Mouse (Mus musculus) lung, adult 2 months (tissue): ENCODE results near the gene Sec63. TPM values are rescaled to one million over a fixed set of nuclear protein-coding genes. Genes with fewer than 3 reads are reported as not detected.

Experiments used
- DNase-seq: peaks from one replicate; pipeline ENCODE4 v3.0.0; 2022
- H3K4me1 ChIP-seq: fragments of 200-500 bp; 2 replicates; pipeline ENCODE4 v1.6.1; 2011; ENCODE audit warnings: low read length; ENCODE audit not compliant: control insufficient read depth, insufficient read depth
- H3K4me3 ChIP-seq: fragments of 200-500 bp; replicated peaks from 2 replicates; pipeline ENCODE3; 2011; ENCODE audit warnings: low read depth, mild to moderate bottlenecking, control low read depth, low read length; ENCODE audit errors: extremely low read depth
- CTCF ChIP-seq: fragments of 200-500 bp; IDR thresholded peaks from 2 replicates; pipeline ENCODE4 v1.5.1; 2011; ENCODE audit warnings: mild to moderate bottlenecking, low read length, control low read depth; ENCODE audit not compliant: insufficient read depth
- POLR2A ChIP-seq: fragments of 200-500 bp; IDR thresholded peaks from 2 replicates; pipeline ENCODE4 v1.6.1; 2011; ENCODE audit warnings: low read depth, mild to moderate bottlenecking, control low read depth, low read length, borderline replicate concordance; ENCODE audit errors: extremely low read depth
- WGBS: fragments of 180-500 bp; shearing (Covaris S2); methylation state at CpG from one replicate; pipeline ENCODE4 v1.1.7; 2018; 5-methylcytosine and 5-hydroxymethylcytosine counted together
- polyA plus RNA-seq: library from polyadenylated mRNA; depleted of rRNA; stranded (reverse); fragments of >200 nt; gene quantifications from 2 replicates; pipeline ENCODE4 v1.2.3, GENCODE M21; 2012

Gene Sec63
- polyA plus RNA-seq, 1 experiment, result 16.4 TPM

DNA sequence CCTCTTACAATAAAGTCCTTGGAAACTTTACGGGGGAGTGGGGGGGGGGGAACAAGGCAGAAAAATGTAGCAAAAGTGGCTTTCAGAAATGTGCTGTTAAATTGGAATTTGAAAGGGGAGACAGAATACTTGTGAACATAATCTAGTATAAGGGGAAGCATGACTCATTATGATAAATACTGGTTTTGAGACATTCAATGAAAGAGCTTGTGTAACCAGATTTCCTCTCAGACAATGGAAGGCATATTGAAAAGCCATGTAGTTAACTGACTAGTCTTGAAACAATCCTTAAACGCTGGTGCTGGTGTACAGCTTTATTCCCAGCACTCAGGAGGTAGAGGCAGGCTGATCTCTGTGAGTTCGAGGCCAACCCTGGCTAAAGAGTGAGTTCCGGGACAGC, 1.6 kb upstream of the Sec63 start:
- H3K4me1 ChIP-seq, result peaks cover 2% of the 10 kb centered on the region; the same call in 1 of the 2 replicates
- TF ChIP-seq POLR2A (no peak), CTCF (no peak)
- no peak overlapping the region for H3K4me3 ChIP-seq
- 71% methylated on average over 4 of the region's 4 CpGs for WGBS
- no peak for DNase-seq

DNA sequence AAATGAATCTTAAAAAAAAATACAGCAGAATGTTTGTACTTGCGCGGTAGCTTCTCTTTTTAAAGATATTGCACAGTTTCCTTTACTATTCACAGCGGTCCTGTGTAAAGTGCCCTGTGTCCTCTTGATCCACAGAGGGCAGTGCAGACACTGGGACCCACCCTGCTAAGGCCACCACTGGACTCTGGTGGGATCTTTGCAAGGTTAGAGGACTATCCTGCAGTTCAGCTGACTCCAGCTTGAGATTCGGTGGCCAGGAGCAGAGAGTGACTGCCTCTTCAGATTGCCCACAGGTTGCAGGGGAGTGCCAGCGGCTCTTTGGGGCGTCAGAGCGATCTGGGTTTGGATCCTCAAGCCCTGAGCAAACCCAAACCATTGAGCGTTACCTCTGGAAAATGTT, 967 bp upstream of the Sec63 start:
- Histone ChIP-seq H3K4me3 (no peak overlapping the region), H3K4me1 (peaks cover 2% of the 10 kb centered on the region; the same call in 1 of the 2 replicates)
- TF ChIP-seq POLR2A (no peak), CTCF (peak; percentile 38)
- 56% methylated on average over 8 of the region's 8 CpGs for WGBS
- DNase-seq, result no peak

DNA sequence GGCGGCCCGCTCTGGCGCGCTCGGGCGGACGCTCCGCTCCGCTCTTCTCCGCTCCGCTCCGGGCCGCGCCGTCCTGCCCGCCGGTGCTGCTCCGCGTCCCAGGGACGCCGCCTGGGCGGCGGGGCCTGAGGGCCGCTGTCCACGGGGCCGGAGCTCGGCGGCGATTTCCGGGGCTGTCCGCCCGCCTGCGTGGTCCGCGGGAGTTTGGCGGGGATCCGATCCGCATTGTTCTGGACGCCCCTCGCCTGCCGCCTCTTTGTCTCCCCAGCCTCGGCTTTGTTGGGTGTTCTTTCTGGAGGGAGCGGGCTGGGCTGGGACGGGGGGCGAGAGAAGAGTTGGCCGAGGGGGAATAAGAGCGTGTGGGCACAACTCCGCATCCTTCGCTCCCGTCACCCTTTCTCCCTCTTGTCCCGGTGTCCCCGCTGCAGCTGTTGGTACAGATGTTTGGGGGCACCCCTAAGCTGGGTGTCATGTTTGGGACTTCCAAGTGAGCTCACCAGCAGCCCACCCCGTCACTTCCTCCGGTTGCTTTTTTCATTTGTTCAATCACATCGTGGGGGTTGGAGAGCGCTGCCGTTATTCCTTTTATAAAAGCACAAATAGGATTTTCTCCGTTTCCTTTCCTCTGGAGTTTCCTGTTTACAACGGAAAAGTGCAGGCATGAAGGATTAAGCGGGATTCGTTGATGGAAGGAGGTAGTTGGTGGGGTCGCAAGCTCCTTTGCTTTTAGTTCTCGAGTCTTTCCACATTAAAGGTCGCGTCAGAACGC, 789 bp downstream of the Sec63 start:
- DNase-seq, result no peak
- peaks cover 2% of the 10 kb centered on the region; the same call in 1 of the 2 replicates for H3K4me1 ChIP-seq
- H3K4me3 ChIP-seq, result peak overlapping the region; percentile 94
- no peak for TF ChIP-seq POLR2A
- TF ChIP-seq CTCF, result no peak
- under 1% methylated on average over 66 of the region's 66 CpGs for WGBS

DNA sequence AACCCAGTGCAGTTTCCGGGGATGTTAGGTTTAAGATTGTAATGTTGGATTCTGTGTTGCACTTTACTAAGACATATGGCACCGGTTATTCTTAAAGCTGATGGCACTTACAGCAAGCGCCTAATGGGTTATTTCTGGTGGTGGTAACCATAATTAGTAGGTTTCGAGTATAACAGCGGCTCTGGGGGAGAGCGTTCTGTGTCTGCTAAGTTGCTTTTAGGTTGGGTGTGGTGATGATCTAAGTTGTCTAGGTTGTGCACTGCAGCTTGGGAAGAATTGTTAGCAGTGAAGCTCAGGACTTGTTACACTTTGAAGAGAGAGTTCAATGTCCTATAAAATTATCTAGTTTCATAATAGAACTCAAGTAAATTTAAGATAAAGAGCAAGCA, 1.4 kb downstream of the Sec63 start:
- Histone ChIP-seq H3K4me3 (peak overlapping the region; percentile 94), H3K4me1 (peaks cover 2% of the 10 kb centered on the region; the same call in 1 of the 2 replicates)
- under 1% methylated on average over 6 of the region's 6 CpGs for WGBS
- DNase-seq, result no peak
- no peak for TF ChIP-seq POLR2A
- TF ChIP-seq CTCF, result no peak

DNA sequence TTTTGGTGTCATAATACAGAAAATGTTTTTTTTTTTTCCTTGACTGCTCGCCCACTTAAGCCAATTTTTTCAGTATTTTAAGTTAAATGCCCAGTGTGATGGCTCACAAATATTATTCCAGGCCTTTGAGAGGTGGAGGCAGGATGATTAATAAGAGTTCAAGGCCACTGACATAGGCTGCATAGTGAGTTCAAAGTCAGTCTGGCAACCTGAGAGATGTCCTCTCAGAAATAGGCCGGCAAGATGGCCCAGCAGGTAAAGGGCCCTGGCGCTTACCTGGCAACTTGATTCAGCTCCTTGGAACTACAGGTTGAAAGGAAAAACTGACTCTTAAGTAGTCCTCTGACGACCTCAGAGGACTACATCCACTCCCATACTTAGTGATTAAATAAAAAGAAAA, 1.9 kb downstream of the Sec63 start:
- WGBS, result 37% methylated on average over 4 of the region's 4 CpGs

DNA sequence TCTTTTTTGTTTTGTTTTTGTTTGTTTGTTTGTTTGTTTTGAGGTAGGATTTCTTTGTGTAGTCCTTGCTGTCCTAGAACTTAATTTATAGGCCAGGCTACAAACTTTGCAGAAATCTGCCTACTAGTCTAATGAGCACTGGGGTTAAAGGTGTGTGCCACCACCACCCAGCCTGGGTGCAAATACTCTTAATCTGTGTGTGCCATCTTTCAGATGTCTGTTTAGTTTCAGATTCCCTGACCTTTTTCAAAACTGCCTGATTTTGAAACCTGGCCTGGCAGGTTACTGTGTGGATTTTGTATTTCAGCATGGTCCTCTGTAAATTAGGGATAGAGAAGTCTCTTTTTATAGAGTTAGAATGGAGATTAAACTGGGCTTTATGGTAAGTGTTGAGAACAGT, 4.0 kb downstream of the Sec63 start:
- Histone ChIP-seq H3K4me3 (no peak overlapping the region), H3K4me1 (peaks cover 2% of the 10 kb centered on the region)
- no peak for DNase-seq
- TF ChIP-seq CTCF (no peak), POLR2A (no peak)

More for the DNA sequence above, 1.9 kb downstream of the Sec63 start:
- DNase-seq, result no peak
- TF ChIP-seq CTCF (no peak), POLR2A (no peak)
- H3K4me3 ChIP-seq, result no peak overlapping the region
- peaks cover 2% of the 10 kb centered on the region; the same call in 1 of the 2 replicates for H3K4me1 ChIP-seq

DNA sequence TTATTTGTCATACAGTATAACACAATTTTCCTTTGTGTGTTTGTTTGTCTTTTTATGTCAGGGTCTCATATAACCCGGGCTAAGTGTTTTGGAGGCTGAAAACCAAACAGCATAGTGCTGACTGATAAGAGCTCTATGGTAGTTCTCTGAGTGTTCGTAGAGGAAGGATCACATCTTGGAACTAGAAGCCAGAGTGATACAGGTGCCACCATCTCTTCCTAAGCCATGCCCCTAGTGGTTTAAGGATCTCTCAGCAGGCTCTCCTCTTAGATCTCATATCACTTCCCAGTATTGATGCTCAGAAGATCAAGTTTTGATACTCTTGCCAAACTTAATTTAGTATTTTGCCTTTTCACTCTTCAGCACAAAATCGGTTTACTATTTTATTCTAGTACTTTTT, 14.2 kb downstream of the Sec63 start:
- no peak for TF ChIP-seq CTCF
- no peak for DNase-seq
- WGBS, result 64% methylated on average over 3 of the region's 3 CpGs
- Histone ChIP-seq H3K4me3 (no peak overlapping the region), H3K4me1 (no peaks in the 10 kb centered on the region; the same call in 1 of the 2 replicates)

DNA sequence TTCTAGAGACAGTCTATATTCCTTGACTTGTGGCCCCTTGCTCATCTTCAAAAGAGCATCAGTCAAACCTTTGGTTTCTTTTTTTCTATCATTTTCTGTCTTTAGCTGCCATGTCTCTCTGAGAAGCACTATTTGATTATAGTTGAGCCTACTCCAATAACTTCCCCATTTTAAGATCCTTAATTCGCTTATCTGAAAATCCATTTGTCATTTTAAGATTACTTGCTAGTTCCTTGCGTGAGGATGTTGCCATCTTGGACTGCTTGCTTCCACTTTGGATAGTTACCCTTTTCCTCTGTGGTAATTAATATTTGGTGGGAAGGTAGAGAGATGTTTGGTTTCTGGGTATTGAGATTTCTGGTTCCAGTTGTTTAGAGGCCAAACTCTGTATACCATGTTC, 19.5 kb downstream of the Sec63 start:
- Histone ChIP-seq H3K4me3 (no peak overlapping the region), H3K4me1 (no peaks in the 10 kb centered on the region; the same call in 1 of the 2 replicates)
- WGBS, result 59% methylated on average over 2 of the region's 2 CpGs
- DNase-seq, result no peak
- TF ChIP-seq CTCF (no peak), POLR2A (no peak)

DNA sequence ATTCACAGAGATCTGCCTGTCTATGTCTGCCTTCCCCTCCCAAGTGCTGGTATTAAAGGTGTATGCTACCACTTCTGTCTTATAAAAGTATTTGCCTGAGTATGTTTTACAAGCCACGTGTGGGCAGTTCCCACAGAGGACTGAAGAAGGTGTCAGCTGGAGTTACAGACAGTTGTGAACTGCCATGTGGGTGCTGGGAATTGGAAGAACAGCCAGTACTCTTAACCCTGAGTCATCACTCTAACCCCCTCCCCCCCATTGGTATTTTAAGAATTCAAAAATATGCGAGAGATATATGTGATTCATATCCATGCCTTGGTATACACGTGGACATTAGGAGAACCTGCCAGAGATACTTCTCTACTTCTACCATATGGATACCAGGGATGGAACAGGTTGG, 20.4 kb downstream of the Sec63 start:
- whole genome bisulfite sequencing, result 27% methylated on average over 3 of the region's 3 CpGs

DNA sequence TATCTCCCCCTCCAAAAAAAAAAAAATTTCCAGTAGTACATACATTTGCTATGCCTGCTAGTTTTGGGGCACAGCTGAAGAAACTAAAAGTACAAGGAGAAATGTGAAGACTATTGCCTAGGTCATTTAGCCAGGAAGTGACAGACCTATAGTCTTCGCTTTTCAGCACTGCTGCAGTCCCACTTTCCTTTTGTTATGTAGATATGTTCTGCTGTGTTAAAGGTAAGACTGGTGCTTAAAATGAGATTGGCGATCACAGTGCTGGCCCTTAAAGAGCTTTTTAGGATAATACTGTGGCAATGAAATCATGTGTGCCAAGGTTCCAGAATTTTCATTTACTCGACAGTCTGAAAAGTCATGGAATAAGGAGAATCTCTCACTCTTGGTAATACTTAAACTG, 39.6 kb downstream of the Sec63 start:
- 84% methylated on average over 3 of the region's 3 CpGs for WGBS
- DNase-seq, result no peak
- Histone ChIP-seq H3K4me1 (no peaks in the 10 kb centered on the region; the same call in 1 of the 2 replicates), H3K4me3 (no peak overlapping the region)
- TF ChIP-seq CTCF (no peak), POLR2A (no peak)

More for the DNA sequence above, 20.4 kb downstream of the Sec63 start:
- no peaks in the 10 kb centered on the region; the same call in 1 of the 2 replicates for H3K4me1 ChIP-seq
- TF ChIP-seq POLR2A, result no peak
- TF ChIP-seq CTCF, result no peak
- no peak overlapping the region for H3K4me3 ChIP-seq
- DNase-seq, result no peak
